Comparison of ENCODE assay signal across 11 mouse cellular contexts in the genomic region with DNA sequence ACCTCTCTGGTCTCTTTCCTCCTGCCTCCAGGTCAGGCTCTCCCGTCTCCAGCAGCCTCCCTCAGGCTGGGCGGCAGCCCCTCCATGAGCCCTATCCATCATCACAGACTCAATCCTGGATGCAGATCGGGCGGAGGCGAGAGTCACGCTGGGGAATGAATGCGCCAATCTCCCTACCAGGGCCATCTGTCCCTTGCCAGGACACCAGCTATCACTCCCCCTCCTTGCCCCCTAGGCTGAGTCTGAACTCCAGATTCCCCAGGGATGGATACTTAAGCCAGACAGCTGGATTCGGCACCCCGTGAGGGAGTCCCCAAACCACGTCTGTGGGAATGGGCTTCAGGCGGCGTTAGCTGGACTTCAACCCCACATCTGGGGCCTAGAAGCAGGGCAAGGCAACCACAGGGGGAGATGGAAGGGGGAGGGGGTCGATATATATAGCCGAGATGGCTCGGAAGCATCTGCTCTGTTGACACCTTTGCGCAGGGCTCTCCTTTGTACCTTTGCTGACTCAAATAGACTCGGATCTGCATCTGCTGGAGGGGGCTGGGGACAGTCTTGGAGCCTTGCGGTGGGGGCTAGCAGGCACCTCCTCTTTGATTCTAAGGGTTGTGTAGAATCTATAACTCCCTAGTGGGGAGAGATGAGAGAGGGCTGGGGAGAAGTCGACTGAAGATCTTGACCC. TPM values are rescaled to one million over a fixed set of nuclear protein-coding genes. Genes with fewer than 3 reads are reported as not detected.
DNase-seq lines count a peak whose midpoint lies in the region; TF ChIP-seq lines count a peak whose summit lies in the region.
"Had no signal": no experiment of that assay in that cellular context is flagged by ENCODE, and none has a peak within 500 bp of the region (broad histone marks: within the 10 kb centered on the region; RNA-seq: fewer than 3 reads in every experiment).

No protein-coding gene starts in this region.

- peak overlapping the region; percentile 85 for H3K4me3 ChIP-seq in cortical plate, adult 2 months (ENCODE audit: insufficient read depth, low read length)

- H3K27ac ChIP-seq in cortical plate, adult 2 months (ENCODE audit: insufficient read depth, low read length): peak overlapping the region; percentile 93

- no peak for TF ChIP-seq CTCF in cortical plate, adult 2 months (IDR thresholded peaks at IDR 0.05; ENCODE audit: extremely low read depth, insufficient read depth, low read length)

- 0 out of 2 replicates have a peak, but pooled peaks cover 2% of the 10 kb centered on the region for H3K4me1 ChIP-seq in cortical plate, adult 2 months (ENCODE audit: control insufficient read depth, insufficient read depth, low read length)

- no peak for TF ChIP-seq POLR2A in cortical plate, adult 2 months (IDR thresholded peaks at IDR 0.05; ENCODE audit: extremely low read depth, insufficient read depth, low read length)

- peak; percentile 64 for DNase-seq in retina, postnatal 1 day
- no peak for DNase-seq in retina, embryonic 14.5 days (ENCODE audit: low spot score)
- DNase-seq in layer of hippocampus, adult 18-20 months (ENCODE audit: low spot score in 2 of 2): peak; percentile 77 to 84
- peak; percentile 57 for DNase-seq in right cerebral cortex, postnatal 25 days
- no peak for DNase-seq in B cell, adult 2 months
- DNase-seq in heart, adult 11 months: no peak
- DNase-seq: adrenal gland, postnatal 36 days; kidney, adult 2 months had no signal

RNA-seq across cellular contexts. Expression of a gene that starts 4.2 kb away (rescaled TPM):
- polyA plus RNA-seq in cortical plate, adult 2 months (2012; rRNA removed): 1,033 and 1,121 TPM in 2 replicates
- total RNA-seq in layer of hippocampus, adult 18-20 months (2021): 1,000 to 10,000 TPM; 1,340 to 1,403 TPM
- polyA plus RNA-seq: kidney, adult 2 months had no signal

RNA-seq across cellular contexts. Expression of a gene that starts 11.5 kb away (rescaled TPM):
- 0.38 and 0.62 TPM in 2 replicates for polyA plus RNA-seq in cortical plate, adult 2 months (2012; rRNA removed)
- under 1 TPM in 1 of 2 experiments, not detected in 1; 0.18 TPM for total RNA-seq in layer of hippocampus, adult 18-20 months (2021)
- total RNA-seq: adrenal gland, postnatal 36 days had no signal
- polyA plus RNA-seq: gonadal fat pad, adult 2 months; kidney, adult 2 months; limb, embryonic 11.5 days had no signal

RNA-seq across cellular contexts. Expression of a gene that starts 12.9 kb away (rescaled TPM):
- polyA plus RNA-seq in cortical plate, adult 2 months (2012; rRNA removed): not detected in 2 replicates
- total RNA-seq in layer of hippocampus, adult 18-20 months (2021): not detected
- total RNA-seq: adrenal gland, postnatal 36 days had no signal
- polyA plus RNA-seq: gonadal fat pad, adult 2 months; kidney, adult 2 months; limb, embryonic 11.5 days had no signal

RNA-seq across cellular contexts. Expression of a gene that starts 13.5 kb away (rescaled TPM):
- polyA plus RNA-seq in cortical plate, adult 2 months (2012; rRNA removed): 8.1 and 10.3 TPM in 2 replicates
- 10 to 100 TPM; 11.4 to 16.3 TPM for total RNA-seq in layer of hippocampus, adult 18-20 months (2021)

RNA-seq across cellular contexts. Expression of a gene that starts 13.8 kb away (rescaled TPM):
- 59.4 and 60.2 TPM in 2 replicates for polyA plus RNA-seq in cortical plate, adult 2 months (2012; rRNA removed)
- 10 to 100 TPM; 43.2 to 44.5 TPM for total RNA-seq in layer of hippocampus, adult 18-20 months (2021)

Comparison
In these comparisons a context has a peak if more than half of its experiments do, and no peak if none do; other contexts are left out.
1. DNase-seq: peak in retina, postnatal 1 day (single experiment), layer of hippocampus, adult 18-20 months (2 of 2) and right cerebral cortex, postnatal 25 days (single experiment); none in retina, embryonic 14.5 days (single experiment), B cell, adult 2 months (0 of 2) and heart, adult 11 months (single experiment).